Mouse (Mus musculus) cortical plate, adult 2 months (tissue): ENCODE results near the gene Gpld1. TPM values are rescaled to one million over a fixed set of nuclear protein-coding genes. Genes with fewer than 3 reads are reported as not detected.

ENCODE experiments used
- H3K27ac ChIP-seq: fragments of 200-500 bp; 2 replicates; pipeline ENCODE4 v1.5.1; 2012; ENCODE audit warnings: low read length, control low read depth, inconsistent platforms; ENCODE audit not compliant: insufficient read depth
- H3K4me1 ChIP-seq: fragments of 200-500 bp; 2 replicates; pipeline ENCODE4 v1.6.1; 2011; ENCODE audit warnings: low read length; ENCODE audit not compliant: control insufficient read depth, insufficient read depth
- H3K4me3 ChIP-seq: fragments of 200-500 bp; 2 replicates; pipeline ENCODE4 v1.5.1; 2011; ENCODE audit warnings: mild to moderate bottlenecking, low read length, control low read depth; ENCODE audit not compliant: insufficient read depth
- CTCF ChIP-seq: fragments of 200-500 bp; IDR thresholded peaks from 2 replicates; pipeline ENCODE4 v1.5.1; 2011; ENCODE audit warnings: mild to moderate bottlenecking, control low read depth, low read length; ENCODE audit not compliant: insufficient read depth; ENCODE audit errors: extremely low read depth
- POLR2A ChIP-seq: fragments of 200-500 bp; IDR thresholded peaks from 2 replicates; pipeline ENCODE4 v1.6.1; 2011; ENCODE audit warnings: mild to moderate bottlenecking, low read length, control low read depth; ENCODE audit not compliant: insufficient read depth; ENCODE audit errors: extremely low read depth
- polyA plus RNA-seq: library from polyadenylated mRNA; depleted of rRNA; stranded (reverse); fragments of >200 nt; gene quantifications from 2 replicates; pipeline ENCODE4 v1.2.3, GENCODE M21; 2012; rRNA removed

The Gpld1 gene
- polyA plus RNA-seq, 1 experiment = 22.6 TPM

GRCm38 (mm10) chr13:25039488-25039887 is 96.5 kb downstream of the Gpld1 start:
- Histone ChIP-seq H3K4me1 (no peaks in the 10 kb centered on the region), H3K4me3 (no peak overlapping the region), H3K27ac (no peak overlapping the region)
- TF ChIP-seq POLR2A = no peak
- TF ChIP-seq CTCF = no peak

Other genes with a start within 250 kb of the Gpld1 start
- gene Armh2, start 201.9 kb upstream of the Gpld1 start, polyA plus RNA-seq = 0.11 and 0.46 TPM in 2 replicates
- 5.1 and 6.0 TPM in 2 replicates for gene Gmnn, start 181.2 kb upstream of the Gpld1 start, polyA plus RNA-seq
- 115 and 122 TPM in 2 replicates for gene BC005537, start 141.5 kb upstream of the Gpld1 start, polyA plus RNA-seq
- gene Acot13, start 111.6 kb upstream of the Gpld1 start, polyA plus RNA-seq = 153 and 169 TPM in 2 replicates
- 25.2 and 28.8 TPM in 2 replicates for gene Tdp2, start 111.5 kb upstream of the Gpld1 start, polyA plus RNA-seq
- gene D130043K22Rik, start 98.0 kb upstream of the Gpld1 start, polyA plus RNA-seq = 16.4 and 16.8 TPM in 2 replicates
- gene Aldh5a1, start 5.5 kb upstream of the Gpld1 start, polyA plus RNA-seq = 39.0 TPM in 2 replicates
- gene Mrs2, start 77.2 kb downstream of the Gpld1 start, polyA plus RNA-seq = 47.6 and 53.6 TPM in 2 replicates
- 8.3 and 12.9 TPM in 2 replicates for gene Dcdc2a, start 112.9 kb downstream of the Gpld1 start, polyA plus RNA-seq